Mouse (Mus musculus): ENCODE measurements around the gene D10Jhu81e. TPM values are rescaled to one million over a fixed set of nuclear protein-coding genes. Genes with fewer than 3 reads are reported as not detected.

Gene D10Jhu81e
- polyA plus RNA-seq, 1 experiment = 59.7 TPM

GRCm38 (mm10) chr10:78119422-78119821, 50.2 kb downstream of the D10Jhu81e start:
- Histone ChIP-seq H3K4me1 (peaks cover 5% of the 10 kb centered on the region; the same call in 1 of the 2 replicates), H3K4me3 (replicated peaks) (no peak overlapping the region), H3K9me3 (peaks cover 11% of the 10 kb centered on the region), H3K36me3 (replicated peaks; ENCODE audit: low read length) (no peaks in the 10 kb centered on the region), H3K27me3 (replicated peaks) (peaks cover 37% of the 10 kb centered on the region)
- TF ChIP-seq FLI1 (IDR thresholded peaks at IDR 0.05; ENCODE audit: low read length) = no peak
- no peak for TF ChIP-seq GATA1 (IDR thresholded peaks at IDR 0.05; ENCODE audit: borderline replicate concordance, low read length)

GRCm38 (mm10) chr10:78115153-78115552, 54.4 kb downstream of the D10Jhu81e start:
- Histone ChIP-seq H3K9me3 (peaks cover 44% of the 10 kb centered on the region), H3K36me3 (replicated peaks; ENCODE audit: low read length) (no peaks in the 10 kb centered on the region), H3K27me3 (replicated peaks) (peaks cover 57% of the 10 kb centered on the region), H3K4me1 (no peaks in the 10 kb centered on the region), H3K4me3 (replicated peaks) (no peak overlapping the region)
- TF ChIP-seq FLI1 (IDR thresholded peaks at IDR 0.05; ENCODE audit: low read length) = no peak
- no peak for TF ChIP-seq GATA1 (IDR thresholded peaks at IDR 0.05; ENCODE audit: borderline replicate concordance, low read length)

- TF ChIP-seq GATA1 (IDR thresholded peaks at IDR 0.05; ENCODE audit: borderline replicate concordance, low read length) (no peak), FLI1 (IDR thresholded peaks at IDR 0.05; ENCODE audit: low read length) (no peak)
- Histone ChIP-seq H3K27me3 (replicated peaks) (peaks cover 55% of the 10 kb centered on the region), H3K4me1 (no peaks in the 10 kb centered on the region), H3K4me3 (replicated peaks) (no peak overlapping the region), H3K9me3 (peaks cover 45% of the 10 kb centered on the region), H3K36me3 (replicated peaks; ENCODE audit: low read length) (no peaks in the 10 kb centered on the region)
Measured at GRCm38 (mm10) chr10:78114521-78115092, 55.0 kb downstream of the D10Jhu81e start.

Other genes starting within 250 kb of the D10Jhu81e start
- 2.7 TPM in 1 of 2 replicates, not detected in the other for gene Trpm2, start 199.2 kb downstream of the D10Jhu81e start, polyA plus RNA-seq (2012; ENCODE audit: insufficient read depth, low replicate concordance)
- gene 1810043G02Rik, start 191.3 kb downstream of the D10Jhu81e start, polyA plus RNA-seq (2012; ENCODE audit: insufficient read depth, low replicate concordance) = 10.0 and 22.2 TPM in 2 replicates
- gene Pfkl, start 159.7 kb downstream of the D10Jhu81e start, polyA plus RNA-seq (2012; ENCODE audit: insufficient read depth, low replicate concordance) = 333 and 674 TPM in 2 replicates
- not detected in 2 replicates for gene Dnmt3l, start 127.8 kb downstream of the D10Jhu81e start, polyA plus RNA-seq (2012; ENCODE audit: insufficient read depth, low replicate concordance)
- not detected in 2 replicates for gene Aire, start 126.2 kb downstream of the D10Jhu81e start, polyA plus RNA-seq (2012; ENCODE audit: insufficient read depth, low replicate concordance)
- 0.74 and 1.4 TPM in 2 replicates for gene Icosl, start 100.5 kb downstream of the D10Jhu81e start, polyA plus RNA-seq (2012; ENCODE audit: insufficient read depth, low replicate concordance)
- gene Pwp2, start 15.4 kb upstream of the D10Jhu81e start, polyA plus RNA-seq (2012; ENCODE audit: insufficient read depth, low replicate concordance) = 1.3 and 2.9 TPM in 2 replicates
- gene Trappc10, start 74.9 kb upstream of the D10Jhu81e start, polyA plus RNA-seq (2012; ENCODE audit: insufficient read depth, low replicate concordance) = 11.0 and 13.6 TPM in 2 replicates
- 205 and 237 TPM in 2 replicates for gene Agpat3, start 182.7 kb upstream of the D10Jhu81e start, polyA plus RNA-seq (2012; ENCODE audit: insufficient read depth, low replicate concordance)
- gene Rrp1, start 243.3 kb upstream of the D10Jhu81e start, polyA plus RNA-seq (2012; ENCODE audit: insufficient read depth, low replicate concordance) = 67.0 and 210 TPM in 2 replicates